Mouse (Mus musculus) heart, embryonic 11.5 days (tissue): ENCODE data around the gene Ppard. TPM values are rescaled to one million over a fixed set of nuclear protein-coding genes. Genes with fewer than 3 reads are reported as not detected.

Experiments used
- ATAC-seq: fragments of 200-750 bp; cut with Nextera tagmentation; replicated peaks from 2 replicates; pipeline ENCODE4 v1.8.0; 2017; ENCODE audit warnings: moderate library complexity; ENCODE audit not compliant: insufficient number of reproducible peaks, low FRiP score, low TSS enrichment
- H3K27ac ChIP-seq: fragments of 300-500 bp; sonication (generic); 2 replicates; pipeline ENCODE4 v1.5.1; 2014; ENCODE audit warnings: mild to moderate bottlenecking, low read depth, low read length
- H3K27me3 ChIP-seq: fragments of 300-500 bp; sonication (generic); 2 replicates; pipeline ENCODE4 v1.6.1; 2014; ENCODE audit warnings: mild to moderate bottlenecking, low read length, mixed read lengths; ENCODE audit not compliant: control insufficient read depth, insufficient read depth
- H3K36me3 ChIP-seq: fragments of 300-500 bp; sonication (generic); 2 replicates; pipeline ENCODE4 v1.6.1; 2014; ENCODE audit warnings: mild to moderate bottlenecking, low read length, moderate library complexity, mixed read lengths; ENCODE audit not compliant: control insufficient read depth, insufficient read depth
- H3K4me1 ChIP-seq: fragments of 300-500 bp; sonication (generic); 2 replicates; pipeline ENCODE4 v1.6.1; 2014; ENCODE audit warnings: low read length; ENCODE audit not compliant: control insufficient read depth, insufficient read depth
- H3K4me2 ChIP-seq: fragments of 300-500 bp; sonication (generic); 2 replicates; pipeline ENCODE4 v1.6.1; 2014; ENCODE audit warnings: mild to moderate bottlenecking, moderate library complexity
- H3K4me3 ChIP-seq: fragments of 300-500 bp; sonication (generic); 2 replicates; pipeline ENCODE4 v1.5.1; 2014; ENCODE audit warnings: low read depth, low read length
- H3K9ac ChIP-seq: fragments of 300-500 bp; sonication (generic); 2 replicates; pipeline ENCODE4 v1.6.1; 2014; ENCODE audit warnings: mild to moderate bottlenecking, low read depth, low read length, moderate library complexity
- H3K9me3 ChIP-seq: fragments of 300-500 bp; sonication (generic); replicated peaks from 2 replicates; pipeline ENCODE4 v1.6.1; 2016; ENCODE audit warnings: low read length; ENCODE audit not compliant: control insufficient read depth
- WGBS: fragments of 180-500 bp; shearing (Covaris S2); extraction: QIAGEN DNeasy Blood & Tissue Kit; methylation state at CpG from one replicate; pipeline ENCODE4 v1.1.7; 2014; ENCODE audit not compliant: insufficient replicate concordance; 5-methylcytosine and 5-hydroxymethylcytosine counted together
- polyA plus RNA-seq: library from polyadenylated mRNA; unstranded; fragments of >200 nt; fragmentation: Nextera tagmentation; extraction: Ambion mirVana; gene quantifications from 2 replicates; pipeline ENCODE4 v1.2.1, GENCODE M21; 2014

Ppard gene
- 1.8 and 2.0 TPM in 2 replicates for polyA plus RNA-seq

GRCm38 (mm10) chr17:28232475-28233060, at the start of gene Ppard:
Ppard (plus strand) TSS chr17:28232700.
- Histone ChIP-seq H3K4me2 (peak within 1 kb of the TSS; percentile 90), H3K9me3 (no peaks in the 10 kb centered on the region), H3K4me3 (peak within 1 kb of the TSS; percentile 90), H3K27me3 (no peaks in the 10 kb centered on the region), H3K36me3 (no peaks in the 10 kb centered on the region), H3K27ac (peak within 1 kb of the TSS; percentile 23; the same call in 1 of the 2 replicates), H3K4me1 (0 out of 2 replicates have a peak, but pooled peaks cover 3% of the 10 kb centered on the region), H3K9ac (peak within 1 kb of the TSS; percentile 93)
- peak; percentile 88 for ATAC-seq
- WGBS = 1% methylated on average over 57 of the region's 57 CpGs

GRCm38 (mm10) chr17:28184971-28185638, 47.4 kb upstream of the Ppard start:
- WGBS = 73% methylated on average over 7 of the region's 7 CpGs
- Histone ChIP-seq H3K4me3 (no peak overlapping the region), H3K9me3 (no peaks in the 10 kb centered on the region), H3K4me1 (peaks cover 41% of the 10 kb centered on the region), H3K27me3 (no peaks in the 10 kb centered on the region), H3K36me3 (peaks cover 3% of the 10 kb centered on the region; the same call in 1 of the 2 replicates), H3K27ac (peak overlapping the region; percentile 15; the same call in 1 of the 2 replicates), H3K9ac (no peak overlapping the region), H3K4me2 (peak overlapping the region; percentile 14; the same call in 1 of the 2 replicates)
- no peak for ATAC-seq

GRCm38 (mm10) chr17:28188313-28188712, 44.2 kb upstream of the Ppard start:
- H3K4me3 ChIP-seq = no peak overlapping the region
- no peak overlapping the region for H3K27ac ChIP-seq
- no peaks in the 10 kb centered on the region for H3K27me3 ChIP-seq
- peaks cover 19% of the 10 kb centered on the region for H3K36me3 ChIP-seq
- no peaks in the 10 kb centered on the region for H3K9me3 ChIP-seq
- peaks cover 18% of the 10 kb centered on the region for H3K4me1 ChIP-seq
- H3K4me2 ChIP-seq = no peak overlapping the region
- WGBS = 85% methylated on average over 5 of the region's 5 CpGs
- H3K9ac ChIP-seq = no peak overlapping the region
- ATAC-seq = no peak

- no peaks in the 10 kb centered on the region for H3K27me3 ChIP-seq
- H3K27ac ChIP-seq = no peak overlapping the region
- peaks cover 23% of the 10 kb centered on the region for H3K36me3 ChIP-seq
- no peaks in the 10 kb centered on the region for H3K4me1 ChIP-seq
- H3K4me2 ChIP-seq = no peak overlapping the region
- no peaks in the 10 kb centered on the region for H3K9me3 ChIP-seq
- WGBS = 52% methylated on average over 1 of the region's 1 CpGs
- no peak for ATAC-seq
- no peak overlapping the region for H3K9ac ChIP-seq
- no peak overlapping the region for H3K4me3 ChIP-seq
These were observed 39.7 kb upstream of the Ppard start for GRCm38 (mm10) chr17:28192754-28193153.

- no peaks in the 10 kb centered on the region for H3K4me1 ChIP-seq
- H3K27me3 ChIP-seq = no peaks in the 10 kb centered on the region
- ATAC-seq = no peak
These were observed 38.9 kb upstream of the Ppard start for GRCm38 (mm10) chr17:28193559-28193958.

GRCm38 (mm10) chr17:28195033-28195432, 37.5 kb upstream of the Ppard start:
- H3K27ac ChIP-seq = no peak overlapping the region
- H3K9me3 ChIP-seq = no peaks in the 10 kb centered on the region
- H3K27me3 ChIP-seq = no peaks in the 10 kb centered on the region
- no peaks in the 10 kb centered on the region for H3K4me1 ChIP-seq
- ATAC-seq = no peak
- H3K4me3 ChIP-seq = no peak overlapping the region
- H3K36me3 ChIP-seq = peaks cover 24% of the 10 kb centered on the region
- WGBS = 90% methylated on average over 10 of the region's 10 CpGs
- no peak overlapping the region for H3K9ac ChIP-seq
- no peak overlapping the region for H3K4me2 ChIP-seq

More at GRCm38 (mm10) chr17:28193559-28193958, 38.9 kb upstream of the Ppard start:
- peaks cover 23% of the 10 kb centered on the region for H3K36me3 ChIP-seq
- H3K4me2 ChIP-seq = no peak overlapping the region
- no peak overlapping the region for H3K27ac ChIP-seq
- H3K9ac ChIP-seq = no peak overlapping the region
- H3K4me3 ChIP-seq = no peak overlapping the region
- WGBS = 69% methylated on average over 3 of the region's 3 CpGs
- H3K9me3 ChIP-seq = no peaks in the 10 kb centered on the region

GRCm38 (mm10) chr17:28197646-28198045, 34.9 kb upstream of the Ppard start:
- WGBS = 79% methylated on average over 18 of the region's 18 CpGs
- no peaks in the 10 kb centered on the region for H3K9me3 ChIP-seq

GRCm38 (mm10) chr17:28201982-28202381, 30.5 kb upstream of the Ppard start:
- Histone ChIP-seq H3K27ac (no peak overlapping the region), H3K4me2 (no peak overlapping the region), H3K4me1 (peaks cover 4% of the 10 kb centered on the region; the same call in 1 of the 2 replicates), H3K36me3 (peaks cover 18% of the 10 kb centered on the region), H3K27me3 (no peaks in the 10 kb centered on the region), H3K9ac (no peak overlapping the region), H3K9me3 (no peaks in the 10 kb centered on the region), H3K4me3 (no peak overlapping the region)
- ATAC-seq = no peak
- 80% methylated on average over 14 of the region's 14 CpGs for WGBS

More at GRCm38 (mm10) chr17:28197646-28198045, 34.9 kb upstream of the Ppard start:
- Histone ChIP-seq H3K4me1 (no peaks in the 10 kb centered on the region), H3K4me3 (no peak overlapping the region), H3K4me2 (no peak overlapping the region), H3K9ac (no peak overlapping the region), H3K36me3 (peaks cover 22% of the 10 kb centered on the region), H3K27me3 (no peaks in the 10 kb centered on the region), H3K27ac (no peak overlapping the region)
- no peak for ATAC-seq
